Mouse (Mus musculus) hindbrain, embryonic 10.5 days (tissue): Measurements from ENCODE around the gene BC029722. TPM values are rescaled to one million over a fixed set of nuclear protein-coding genes. Genes with fewer than 3 reads are reported as not detected.
A peak's percentile ranks its signal among the peaks of the same experiment; 100 is the strongest.

ENCODE experiments used
- DNase-seq: peaks from one replicate; pipeline ENCODE4 v3.0.0-alpha.2; 2017; ENCODE audit warnings: low spot score
- H3K27ac ChIP-seq: fragments of 300-500 bp; sonication (generic); 2 replicates; pipeline ENCODE4 v1.5.1; 2016; ENCODE audit warnings: mild to moderate bottlenecking, moderate library complexity
- H3K27me3 ChIP-seq: fragments of 300-500 bp; sonication (generic); 2 replicates; pipeline ENCODE4 v1.6.1; 2016; ENCODE audit warnings: mild to moderate bottlenecking; ENCODE audit not compliant: poor library complexity, insufficient read depth, severe bottlenecking
- H3K36me3 ChIP-seq: fragments of 300-500 bp; sonication (generic); 2 replicates; pipeline ENCODE4 v1.6.1; 2016; ENCODE audit warnings: mild to moderate bottlenecking, moderate library complexity
- H3K4me1 ChIP-seq: fragments of 300-500 bp; sonication (generic); replicated peaks from 2 replicates; pipeline ENCODE4 v1.6.1; 2016; ENCODE audit warnings: mild to moderate bottlenecking
- H3K4me3 ChIP-seq: fragments of 300-500 bp; sonication (generic); 2 replicates; pipeline ENCODE4 v1.5.1; 2016; ENCODE audit warnings: mild to moderate bottlenecking, moderate library complexity
- H3K9me3 ChIP-seq: fragments of 300-500 bp; sonication (generic); 2 replicates; pipeline ENCODE4 v1.6.1; 2016; ENCODE audit warnings: mild to moderate bottlenecking, moderate library complexity
- WGBS: fragments of 180-500 bp; shearing (Covaris S2); methylation state at CpG from one replicate; pipeline ENCODE4 v1.1.7; 2016; 5-methylcytosine and 5-hydroxymethylcytosine counted together
- polyA plus RNA-seq: library from polyadenylated mRNA; unstranded; fragments of >200 nt; fragmentation: Nextera tagmentation; extraction: Ambion mirVana; gene quantifications from 2 replicates; pipeline ENCODE4 v1.2.1, GENCODE M21; 2016

BC029722 gene
- polyA plus RNA-seq, 1 experiment from 2014 or later, result 16.0 TPM

DNA sequence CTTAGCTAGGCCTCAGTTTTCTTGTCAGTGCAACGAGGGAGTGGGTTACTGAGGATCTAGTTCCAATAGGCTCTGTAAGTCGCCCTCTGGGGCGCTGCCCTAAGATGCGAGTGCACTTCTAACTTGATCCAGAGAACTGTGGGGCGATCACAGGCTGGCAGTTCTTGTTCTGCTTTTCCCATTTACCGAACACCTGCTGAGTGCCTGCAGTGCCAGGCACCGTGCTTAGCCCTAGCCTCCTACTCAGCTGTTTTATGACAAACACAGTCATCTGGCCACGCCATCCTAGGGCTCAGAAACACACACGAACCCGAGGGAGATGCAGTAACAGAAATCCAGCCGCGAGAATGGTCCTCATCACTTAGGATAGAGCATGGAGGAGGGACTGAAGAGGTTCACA is 26.3 kb downstream of the BC029722 start:
- DNase-seq, result no peak
- H3K36me3 ChIP-seq, result no peaks in the 10 kb centered on the region
- WGBS, result 28% methylated on average over 12 of the region's 12 CpGs
- peaks cover 7% of the 10 kb centered on the region for H3K4me1 ChIP-seq
- H3K27ac ChIP-seq, result no peak overlapping the region
- no peaks in the 10 kb centered on the region for H3K27me3 ChIP-seq
- no peaks in the 10 kb centered on the region for H3K9me3 ChIP-seq
- H3K4me3 ChIP-seq, result 0 out of 2 replicates have a peak overlapping the region, but pooled peaks have one; percentile 11

DNA sequence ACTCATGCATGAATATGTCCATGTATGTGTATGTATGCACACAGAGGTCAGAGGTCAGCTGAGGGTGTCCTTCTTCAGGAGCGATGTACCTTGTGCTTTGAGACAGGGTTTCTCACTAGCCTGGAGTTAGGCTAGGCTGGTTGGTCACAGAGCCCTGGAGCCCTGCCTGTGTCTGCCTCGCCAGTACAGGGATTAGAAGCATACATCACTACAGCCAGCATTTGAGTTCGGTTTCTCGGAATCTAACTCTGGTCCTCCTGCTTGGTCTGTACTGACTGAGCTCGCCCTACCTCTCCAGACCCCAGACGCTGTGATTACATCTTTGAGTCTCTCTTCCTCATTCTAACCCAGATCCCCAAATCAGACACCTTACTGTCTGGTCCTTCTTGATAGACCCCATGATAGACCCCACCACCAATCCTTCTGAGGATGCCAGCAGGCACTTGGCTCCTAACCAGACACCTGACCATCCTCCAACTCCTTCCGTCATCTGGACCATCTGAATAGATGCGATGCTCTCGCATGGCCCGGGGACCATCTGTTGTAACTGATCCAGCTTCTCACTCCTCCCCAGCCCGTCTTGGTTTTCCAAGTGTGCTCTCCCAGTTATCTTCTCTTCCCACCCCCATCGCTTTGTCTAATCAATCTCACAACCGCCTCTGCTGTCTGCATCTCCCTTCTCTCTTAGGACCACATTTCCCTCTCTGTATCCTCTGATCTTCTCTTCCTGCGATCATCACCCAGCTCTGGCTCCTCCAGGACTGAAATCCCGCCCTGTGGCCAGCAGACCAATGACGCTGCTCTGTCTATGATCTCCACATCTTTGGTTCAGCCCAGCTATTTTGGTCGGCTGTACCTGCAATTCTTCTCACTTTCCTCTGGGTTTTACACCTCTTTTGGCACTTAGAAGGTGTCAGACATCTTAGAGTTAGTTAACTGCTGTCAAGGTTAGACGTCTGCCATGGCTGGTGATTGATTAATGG is 31.0 kb downstream of the BC029722 start:
- H3K27ac ChIP-seq, result no peak overlapping the region
- peaks cover 4% of the 10 kb centered on the region for H3K4me1 ChIP-seq
- H3K27me3 ChIP-seq, result no peaks in the 10 kb centered on the region
- no peak for DNase-seq
- H3K4me3 ChIP-seq, result no peak overlapping the region
- 79% methylated on average over 18 of the region's 18 CpGs for WGBS
- no peaks in the 10 kb centered on the region for H3K9me3 ChIP-seq
- H3K36me3 ChIP-seq, result no peaks in the 10 kb centered on the region

GRCm38 (mm10) chr2:155786905-155787304 is 32.3 kb downstream of the BC029722 start:
- Histone ChIP-seq H3K36me3 (no peaks in the 10 kb centered on the region), H3K4me1 (no peaks in the 10 kb centered on the region), H3K4me3 (no peak overlapping the region), H3K9me3 (no peaks in the 10 kb centered on the region), H3K27ac (no peak overlapping the region), H3K27me3 (no peaks in the 10 kb centered on the region)
- no peak for DNase-seq
- WGBS, result 75% methylated on average over 5 of the region's 5 CpGs

DNA sequence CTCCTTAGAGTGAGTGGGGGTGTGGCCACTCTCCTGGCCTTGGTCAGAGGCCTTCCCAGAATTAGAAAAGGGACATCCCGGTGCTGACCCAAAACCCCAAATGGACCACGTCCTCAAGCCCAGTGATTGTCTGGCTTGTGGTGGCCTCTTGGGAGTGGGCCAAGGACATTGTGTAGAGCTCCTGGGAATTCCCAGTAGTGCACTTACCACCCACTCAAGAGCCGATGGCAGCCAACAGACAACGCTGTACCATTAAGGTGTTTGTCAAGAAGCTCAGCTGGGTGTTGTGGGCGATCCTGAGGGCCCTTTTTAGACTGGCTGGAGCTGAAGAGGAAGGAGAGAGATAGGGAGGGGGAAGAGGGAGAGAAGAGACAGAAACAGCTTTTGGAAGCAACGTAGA is 34.7 kb downstream of the BC029722 start:
- H3K27me3 ChIP-seq, result no peaks in the 10 kb centered on the region
- H3K27ac ChIP-seq, result no peak overlapping the region
- DNase-seq, result no peak
- 86% methylated on average over 6 of the region's 6 CpGs for WGBS
- no peaks in the 10 kb centered on the region for H3K36me3 ChIP-seq
- H3K4me3 ChIP-seq, result no peak overlapping the region
- no peaks in the 10 kb centered on the region for H3K4me1 ChIP-seq
- H3K9me3 ChIP-seq, result no peaks in the 10 kb centered on the region

DNA sequence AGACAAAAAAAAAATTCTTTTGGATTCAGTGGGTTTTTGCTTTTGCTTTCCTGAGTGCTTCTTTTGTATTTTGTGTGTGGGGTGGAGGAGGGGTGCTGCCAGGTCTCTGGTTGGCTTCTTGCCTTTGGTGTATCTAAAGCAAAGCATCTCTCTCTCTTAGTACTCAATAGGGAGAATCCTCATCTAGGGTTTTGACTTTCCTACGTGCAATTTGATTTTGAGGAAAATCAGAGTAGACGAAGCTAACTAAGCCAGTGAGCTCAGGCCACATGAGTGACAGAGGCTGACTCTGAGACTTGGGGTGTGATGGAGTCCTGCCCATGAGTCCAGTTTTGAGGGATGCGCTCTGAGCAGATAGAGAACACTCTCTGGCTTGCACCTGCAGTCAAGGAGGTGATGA is 39.7 kb downstream of the BC029722 start:
- Histone ChIP-seq H3K36me3 (no peaks in the 10 kb centered on the region), H3K4me1 (peaks cover 17% of the 10 kb centered on the region), H3K9me3 (no peaks in the 10 kb centered on the region), H3K27me3 (peaks cover 28% of the 10 kb centered on the region), H3K27ac (no peak overlapping the region), H3K4me3 (no peak overlapping the region)
- 85% methylated on average over 3 of the region's 3 CpGs for WGBS
- DNase-seq, result no peak

GRCm38 (mm10) chr2:155779066-155779465 is 40.2 kb downstream of the BC029722 start:
- DNase-seq, result no peak
- no peak overlapping the region for H3K27ac ChIP-seq
- H3K36me3 ChIP-seq, result no peaks in the 10 kb centered on the region
- WGBS, result 72% methylated on average over 7 of the region's 7 CpGs
- peaks cover 18% of the 10 kb centered on the region for H3K4me1 ChIP-seq
- H3K27me3 ChIP-seq, result peaks cover 32% of the 10 kb centered on the region
- H3K4me3 ChIP-seq, result no peak overlapping the region
- H3K9me3 ChIP-seq, result no peaks in the 10 kb centered on the region

GRCm38 (mm10) chr2:155778004-155778403 is 41.2 kb downstream of the BC029722 start:
- DNase-seq, result no peak
- no peaks in the 10 kb centered on the region for H3K36me3 ChIP-seq
- peaks cover 18% of the 10 kb centered on the region for H3K4me1 ChIP-seq
- WGBS, result 66% methylated on average over 6 of the region's 6 CpGs
- peaks cover 43% of the 10 kb centered on the region for H3K27me3 ChIP-seq
- H3K27ac ChIP-seq, result no peak overlapping the region
- H3K9me3 ChIP-seq, result no peaks in the 10 kb centered on the region
- no peak overlapping the region for H3K4me3 ChIP-seq

- Histone ChIP-seq H3K27ac (no peak overlapping the region), H3K4me1 (peaks cover 18% of the 10 kb centered on the region), H3K4me3 (no peak overlapping the region), H3K27me3 (peaks cover 47% of the 10 kb centered on the region), H3K36me3 (no peaks in the 10 kb centered on the region), H3K9me3 (no peaks in the 10 kb centered on the region)
- 77% methylated on average over 4 of the region's 4 CpGs for WGBS
- DNase-seq, result no peak
These were observed 41.6 kb downstream of the BC029722 start for GRCm38 (mm10) chr2:155777688-155777985.

GRCm38 (mm10) chr2:155776824-155777687 is 42.2 kb downstream of the BC029722 start:
- H3K27me3 ChIP-seq, result peaks cover 50% of the 10 kb centered on the region
- no peak overlapping the region for H3K4me3 ChIP-seq
- no peak for DNase-seq
- no peaks in the 10 kb centered on the region for H3K36me3 ChIP-seq
- H3K9me3 ChIP-seq, result no peaks in the 10 kb centered on the region
- H3K4me1 ChIP-seq, result peaks cover 18% of the 10 kb centered on the region
- 74% methylated on average over 10 of the region's 10 CpGs for WGBS
- no peak overlapping the region for H3K27ac ChIP-seq

DNA sequence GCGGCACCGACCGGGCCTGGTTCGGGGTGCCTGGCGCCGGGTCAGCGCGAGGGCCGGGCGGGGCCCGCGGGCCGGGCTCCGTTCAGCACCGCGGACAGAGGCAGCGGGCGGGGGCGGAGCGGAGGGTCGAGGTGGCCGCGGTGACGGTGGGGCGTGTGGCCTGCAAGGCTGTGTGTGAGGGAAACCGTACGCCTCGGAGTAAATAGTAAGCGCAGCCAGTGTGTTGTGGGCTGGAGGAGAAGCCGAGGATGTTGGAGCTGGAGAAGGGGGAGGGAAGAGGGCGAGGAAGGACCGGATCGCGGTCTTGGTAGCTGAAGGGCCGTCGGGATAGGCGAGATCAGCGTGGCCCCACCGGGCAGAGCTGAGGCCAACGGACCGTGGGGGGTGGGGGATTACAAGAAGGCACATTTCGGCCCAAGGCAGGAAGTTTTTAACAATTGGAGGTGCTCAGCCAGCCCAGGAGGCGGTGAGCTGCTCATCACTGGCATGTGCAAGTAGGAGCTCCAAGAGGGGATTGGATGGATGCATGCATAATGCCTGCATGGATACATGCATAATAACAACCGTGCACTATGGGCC is 43.5 kb downstream of the BC029722 start:
- 1% methylated on average over 44 of the region's 44 CpGs for WGBS
- Histone ChIP-seq H3K9me3 (no peaks in the 10 kb centered on the region), H3K4me1 (peaks cover 18% of the 10 kb centered on the region), H3K27me3 (peaks cover 54% of the 10 kb centered on the region), H3K36me3 (no peaks in the 10 kb centered on the region), H3K27ac (peak overlapping the region; percentile 83), H3K4me3 (peak overlapping the region; percentile 73)
- peak; percentile 71 for DNase-seq

GRCm38 (mm10) chr2:155774927-155775684 is 44.1 kb downstream of the BC029722 start, which contains the start of gene Mmp24:
TSS of gene Mmp24 (plus strand) at chr2:155775342.
- 12% methylated on average over 100 of the region's 100 CpGs for WGBS
- peak within 1 kb of the TSS; percentile 73 for H3K4me3 ChIP-seq
- peaks cover 18% of the 10 kb centered on the region for H3K4me1 ChIP-seq
- H3K27me3 ChIP-seq, result peaks cover 54% of the 10 kb centered on the region
- no peaks in the 10 kb centered on the region for H3K36me3 ChIP-seq
- no peak for DNase-seq
- H3K27ac ChIP-seq, result peak within 1 kb of the TSS; percentile 83
- H3K9me3 ChIP-seq, result no peaks in the 10 kb centered on the region

DNA sequence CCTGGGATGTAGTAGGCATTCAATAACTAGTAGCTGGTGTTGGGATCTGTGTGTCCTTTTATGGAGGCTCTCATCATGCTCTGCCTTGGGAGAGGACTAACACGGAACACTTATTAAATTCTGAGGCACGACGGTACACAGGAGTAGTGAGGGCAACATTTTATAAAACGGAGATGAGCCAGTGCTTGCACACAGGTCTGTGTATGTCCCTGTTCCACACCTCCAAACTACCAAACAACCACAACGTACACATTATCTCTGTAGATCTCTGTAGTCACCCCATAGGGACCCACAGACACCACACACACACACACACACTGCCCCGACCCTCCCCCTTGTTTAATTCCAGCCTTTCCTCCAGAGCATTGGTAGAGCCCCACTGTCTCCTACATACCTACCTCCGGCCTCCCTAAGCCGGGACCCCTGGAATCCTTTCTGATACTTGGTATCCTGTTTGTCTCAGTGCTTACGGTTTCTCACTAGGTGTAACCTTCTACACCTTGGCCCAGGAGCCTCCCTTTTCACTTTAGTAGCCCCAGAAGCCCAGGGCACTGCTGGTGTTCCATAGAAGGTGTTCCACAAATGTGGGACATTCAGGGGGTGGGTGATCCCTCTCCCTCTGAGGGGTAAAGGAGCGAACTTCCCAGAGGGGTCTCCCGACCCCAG is 44.8 kb downstream of the BC029722 start:
- Histone ChIP-seq H3K9me3 (no peaks in the 10 kb centered on the region), H3K27ac (no peak overlapping the region), H3K4me1 (peaks cover 18% of the 10 kb centered on the region), H3K27me3 (peaks cover 54% of the 10 kb centered on the region), H3K4me3 (peak overlapping the region; percentile 73), H3K36me3 (no peaks in the 10 kb centered on the region)
- 57% methylated on average over 11 of the region's 11 CpGs for WGBS
- no peak for DNase-seq
